ENCODE assay signal across 26 mouse cellular contexts in genomic region chr1:161394931-161395459, GRCm38 (mm10). TPM values are rescaled to one million over a fixed set of nuclear protein-coding genes. Genes with fewer than 3 reads are reported as not detected.
DNase-seq lines count a peak whose midpoint lies in the region; ATAC-seq and TF ChIP-seq lines count a peak whose summit lies in the region.
"Had no signal": no experiment of that assay in that cellular context is flagged by ENCODE, and none has a peak within 500 bp of the region (broad histone marks: within the 10 kb centered on the region; RNA-seq: fewer than 3 reads in every experiment).

Gene Tnfsf4, plus strand, starts transcription at chr1:161395409.

- H3ac ChIP-seq in C2C12 (ENCODE audit: control insufficient read depth, insufficient read length, low read depth), result no peak within 1 kb of the TSS

- H3K4me3 ChIP-seq in C2C12 (ENCODE audit: insufficient read depth, poor library complexity, severe bottlenecking), result no peak within 1 kb of the TSS
- H3K4me3 ChIP-seq in embryonic fibroblast, embryonic 13.5 days (ENCODE audit: insufficient read depth, low read length), result no peak within 1 kb of the TSS
- no peak within 1 kb of the TSS for H3K4me3 ChIP-seq in liver, postnatal 0 days (ENCODE audit: low read depth, low read length)
- H3K4me3 ChIP-seq in liver, embryonic 11.5 days (ENCODE audit: low read depth, low read length), result no peak within 1 kb of the TSS
- H3K4me3 ChIP-seq: embryonic facial prominence, embryonic 15.5 days; forebrain, embryonic 15.5 days; heart, adult 2 months; hindbrain, embryonic 15.5 days had no signal

- no peak for TF ChIP-seq CTCF in C2C12 (IDR thresholded peaks at IDR 0.05; ENCODE audit: control insufficient read depth, insufficient read depth, insufficient read length)
- TF ChIP-seq CTCF in embryonic fibroblast, embryonic 13.5 days (IDR thresholded peaks at IDR 0.05; ENCODE audit: borderline replicate concordance, insufficient read depth, low read length), result no peak
- TF ChIP-seq CTCF in liver, postnatal 0 days (IDR thresholded peaks at IDR 0.05; ENCODE audit: low read depth), result no peak

- H3K4me2 ChIP-seq in liver, postnatal 0 days (ENCODE audit: low read depth, low read length), result no peak within 1 kb of the TSS
- no peak within 1 kb of the TSS for H3K4me2 ChIP-seq in liver, embryonic 11.5 days
- H3K4me2 ChIP-seq: embryonic facial prominence, embryonic 15.5 days; forebrain, embryonic 15.5 days; heart, embryonic 11.5 days; hindbrain, embryonic 15.5 days had no signal

- H3K79me3 ChIP-seq in C2C12 (ENCODE audit: low read depth), result no peaks in the 10 kb centered on the region

- H3K79me2 ChIP-seq in C2C12 (ENCODE audit: control insufficient read depth, insufficient read depth), result no peaks in the 10 kb centered on the region

- 0 out of 2 replicates have a peak, but pooled peaks have one; percentile 2 for ATAC-seq in megakaryocyte, adult 5-6 weeks (ENCODE audit: poor library complexity, severe bottlenecking)
- no peak for ATAC-seq in liver, postnatal 0 days
- ATAC-seq in liver, embryonic 11.5 days (replicated peaks; ENCODE audit: low FRiP score), result no peak
- ATAC-seq: forebrain, embryonic 15.5 days had no signal

- peak; percentile 22 for DNase-seq in CD4-positive, CD25-positive, alpha-beta regulatory T cell, adult 2 months (ENCODE audit: low read depth, low spot score)
- no peak for DNase-seq in liver, postnatal 0 days
- no peak for DNase-seq in liver, embryonic 11.5 days (ENCODE audit: low spot score)
- no peak for DNase-seq in kidney, adult 11 months
- DNase-seq in kidney, postnatal 36 days, result no peak
- DNase-seq: adrenal gland, postnatal 14 days; cerebellum, adult 18-20 months; cerebellum, adult 9-11 months; cerebellum, postnatal 36 days; heart, adult 2 months had no signal

- no peak for TF ChIP-seq EP300 in liver, postnatal 0 days (IDR thresholded peaks at IDR 0.05; ENCODE audit: low read depth)

- no peaks in the 10 kb centered on the region for H3K36me3 ChIP-seq in C2C12 (ENCODE audit: control insufficient read depth, insufficient read depth)
- no peaks in the 10 kb centered on the region for H3K36me3 ChIP-seq in liver, postnatal 0 days (replicated peaks; ENCODE audit: insufficient read depth, low read length)
- H3K36me3 ChIP-seq in liver, embryonic 11.5 days (ENCODE audit: control insufficient read depth, insufficient read depth, low read length), result no peaks in the 10 kb centered on the region
- H3K36me3 ChIP-seq: embryonic facial prominence, embryonic 15.5 days; forebrain, embryonic 15.5 days; hindbrain, embryonic 15.5 days had no signal

- 37% methylated on average over 6 of the region's 6 CpGs for WGBS in liver, postnatal 0 days (ENCODE audit: insufficient replicate concordance)
- WGBS in liver, embryonic 11.5 days, result 63% methylated on average over 6 of the region's 6 CpGs

- no peaks in the 10 kb centered on the region for H3K27me3 ChIP-seq in C2C12 (ENCODE audit: control insufficient read depth, insufficient read depth, insufficient read length)
- H3K27me3 ChIP-seq in liver, postnatal 0 days (ENCODE audit: insufficient read depth, low read length), result no peaks in the 10 kb centered on the region
- H3K27me3 ChIP-seq in liver, embryonic 11.5 days (replicated peaks; ENCODE audit: control insufficient read depth, insufficient read depth, low read length), result no peaks in the 10 kb centered on the region
- H3K27me3 ChIP-seq: embryonic facial prominence, embryonic 15.5 days; forebrain, embryonic 15.5 days; hindbrain, embryonic 15.5 days had no signal

- H3K27ac ChIP-seq in embryonic fibroblast, embryonic 13.5 days (ENCODE audit: insufficient read depth, low read length), result peak within 1 kb of the TSS; percentile 47
- H3K27ac ChIP-seq in liver, postnatal 0 days (ENCODE audit: low read depth), result no peak within 1 kb of the TSS
- no peak within 1 kb of the TSS for H3K27ac ChIP-seq in liver, embryonic 11.5 days (ENCODE audit: low read depth, low read length)
- H3K27ac ChIP-seq: embryonic facial prominence, embryonic 15.5 days; forebrain, embryonic 15.5 days; heart, adult 2 months; hindbrain, embryonic 15.5 days had no signal

- no peak for TF ChIP-seq POLR2A in embryonic fibroblast, embryonic 13.5 days (IDR thresholded peaks at IDR 0.05; ENCODE audit: low read depth, low read length)

- no peak within 1 kb of the TSS for H3K9ac ChIP-seq in liver, postnatal 0 days (replicated peaks)
- H3K9ac ChIP-seq in liver, embryonic 11.5 days (ENCODE audit: low read depth, low read length), result no peak within 1 kb of the TSS
- H3K9ac ChIP-seq: embryonic facial prominence, embryonic 15.5 days; forebrain, embryonic 15.5 days; hindbrain, embryonic 15.5 days had no signal

- H3K9me3 ChIP-seq in liver, postnatal 0 days (ENCODE audit: low read length), result no peaks in the 10 kb centered on the region
- H3K9me3 ChIP-seq in liver, embryonic 11.5 days (ENCODE audit: control insufficient read depth, low read length), result no peaks in the 10 kb centered on the region
- H3K9me3 ChIP-seq: embryonic facial prominence, embryonic 15.5 days; forebrain, embryonic 15.5 days; hindbrain, embryonic 15.5 days had no signal

- H3K4me1 ChIP-seq in embryonic fibroblast, embryonic 13.5 days (ENCODE audit: control insufficient read depth, insufficient read depth, low read length), result peaks cover 7% of the 10 kb centered on the region
- no peaks in the 10 kb centered on the region for H3K4me1 ChIP-seq in liver, postnatal 0 days (ENCODE audit: insufficient read depth)
- H3K4me1 ChIP-seq in liver, embryonic 11.5 days (replicated peaks; ENCODE audit: control insufficient read depth, insufficient read depth, low read length), result no peaks in the 10 kb centered on the region
- H3K4me1 ChIP-seq: forebrain, embryonic 15.5 days; hindbrain, embryonic 15.5 days had no signal

TF ChIP-seq in C2C12, 6 proteins besides CTCF, POLR2A, EP300 and RAD21:
- TF ChIP-seq FOSL1 (IDR thresholded peaks at IDR 0.05; ENCODE audit: insufficient read depth, low read length, poor library complexity, severe bottlenecking), result no peak
- peak; percentile 48 for TF ChIP-seq CEBPB (IDR thresholded peaks at IDR 0.05; ENCODE audit: low read depth)

RNA-seq across cellular contexts. Expression of gene Tnfsf4, which starts in this region (rescaled TPM):
- not detected for polyA plus RNA-seq in C2C12 (2012; fragmentation: generic; extraction: Trizol)
- polyA plus RNA-seq in embryonic fibroblast, embryonic 13.5 days (2011; ENCODE audit: insufficient read length, low read depth, missing spikeins), result 0.27 TPM in 1 of 2 replicates, not detected in the other
- total RNA-seq in megakaryocyte, adult 5-6 weeks (2015), result not detected in 2 replicates
- total RNA-seq in megakaryocyte, adult 5-6 weeks (2017), result not detected in 2 replicates
- polyA plus RNA-seq in liver, postnatal 0 days (2015; fragmentation: Nextera tagmentation; extraction: Ambion mirVana), result not detected in 2 replicates
- not detected in 2 replicates for polyA plus RNA-seq in liver, embryonic 11.5 days (2014; fragmentation: Nextera tagmentation; extraction: Ambion mirVana)
- total RNA-seq: adrenal gland, adult 18-20 months; adrenal gland, postnatal 14 days; gastrocnemius, postnatal 10 days; gastrocnemius, postnatal 4 days; heart, adult 2 months; heart, postnatal 25 days; MEL had no signal
- polyA plus RNA-seq: forebrain, embryonic 11.5 days; forebrain, embryonic 15.5 days; frontal cortex, adult 2 months; heart, adult 2 months; heart, embryonic 11.5 days; hindbrain, embryonic 11.5 days; hindbrain, embryonic 15.5 days; intestine, embryonic 14.5 days had no signal

Comparison
In these comparisons a context has a peak if more than half of its experiments do, and no peak if none do; other contexts are left out.
1. Peak in ATAC-seq in megakaryocyte, adult 5-6 weeks; RNA of the gene not detected or under 1 TPM.